11 mouse cellular contexts compared by ENCODE assay signal in genomic region chr17:29498028-29498427, GRCm38 (mm10). TPM values are rescaled to one million over a fixed set of nuclear protein-coding genes. Genes with fewer than 3 reads are reported as not detected.
DNase-seq lines count a peak whose midpoint lies in the region; ATAC-seq and TF ChIP-seq lines count a peak whose summit lies in the region.
"Had no signal": no experiment of that assay in that cellular context is flagged by ENCODE, and none has a peak within 500 bp of the region (broad histone marks: within the 10 kb centered on the region; RNA-seq: fewer than 3 reads in every experiment).

No protein-coding gene starts in this region.

- TF ChIP-seq POLR2A in bone marrow macrophage, adult 2 months (IDR thresholded peaks at IDR 0.05; ENCODE audit: borderline replicate concordance, low read depth, low read length), result no peak

- no peak overlapping the region for H3K27ac ChIP-seq in lung, postnatal 0 days (ENCODE audit: low read length)
- peak overlapping the region; percentile 78 for H3K27ac ChIP-seq in bone marrow macrophage, adult 2 months (ENCODE audit: insufficient read depth, low read depth, low read length)
- H3K27ac ChIP-seq in heart, embryonic 15.5 days, result 0 out of 2 replicates have a peak overlapping the region, but pooled peaks have one; percentile 27
- H3K27ac ChIP-seq: layer of hippocampus, adult 2 months; midbrain, embryonic 13.5 days had no signal

- no peak overlapping the region for H3K9ac ChIP-seq in lung, postnatal 0 days (replicated peaks; ENCODE audit: low read depth)
- H3K9ac ChIP-seq in heart, embryonic 15.5 days, result no peak overlapping the region
- H3K9ac ChIP-seq: midbrain, embryonic 13.5 days had no signal

- H3K27me3 ChIP-seq in lung, postnatal 0 days (replicated peaks; ENCODE audit: insufficient read depth, low read length), result no peaks in the 10 kb centered on the region
- no peaks in the 10 kb centered on the region for H3K27me3 ChIP-seq in heart, embryonic 15.5 days
- no peaks in the 10 kb centered on the region for H3K27me3 ChIP-seq in megakaryocyte, embryonic 14.5 days (replicated peaks)

- H3K4me2 ChIP-seq in lung, postnatal 0 days (replicated peaks; ENCODE audit: low read depth, low read length), result no peak overlapping the region
- H3K4me2 ChIP-seq in heart, embryonic 15.5 days, result no peak overlapping the region
- H3K4me2 ChIP-seq: midbrain, embryonic 13.5 days had no signal

- 18% methylated on average over 4 of the region's 4 CpGs for WGBS in lung, postnatal 0 days
- WGBS in heart, embryonic 15.5 days, result 31% methylated on average over 4 of the region's 4 CpGs

- peak; percentile 22 for ATAC-seq in lung, postnatal 0 days
- no peak for ATAC-seq in heart, embryonic 15.5 days (replicated peaks; ENCODE audit: insufficient number of reproducible peaks, insufficient read depth, low FRiP score, low read depth)
- ATAC-seq: midbrain, embryonic 13.5 days had no signal

- H3K4me3 ChIP-seq in lung, postnatal 0 days (ENCODE audit: low read depth, low read length), result no peak overlapping the region
- no peak overlapping the region for H3K4me3 ChIP-seq in bone marrow macrophage, adult 2 months (ENCODE audit: insufficient read depth, low read length)
- H3K4me3 ChIP-seq in heart, embryonic 15.5 days, result no peak overlapping the region
- H3K4me3 ChIP-seq in megakaryocyte, embryonic 14.5 days (replicated peaks), result peak overlapping the region; percentile 85
- H3K4me3 ChIP-seq: layer of hippocampus, adult 2 months; midbrain, embryonic 13.5 days had no signal

- no peaks in the 10 kb centered on the region for H3K9me3 ChIP-seq in lung, postnatal 0 days (ENCODE audit: low read length)
- no peaks in the 10 kb centered on the region for H3K9me3 ChIP-seq in heart, embryonic 15.5 days (replicated peaks)
- no peaks in the 10 kb centered on the region for H3K9me3 ChIP-seq in megakaryocyte, embryonic 14.5 days
- H3K9me3 ChIP-seq: midbrain, embryonic 13.5 days had no signal

- peak; percentile 50 for DNase-seq in lung, postnatal 0 days (ENCODE audit: low spot score)
- DNase-seq in lung, postnatal 25 days (ENCODE audit: low spot score), result no peak
- DNase-seq in testis, postnatal 10 days (ENCODE audit: low spot score), result no peak
- no peak for DNase-seq in urinary bladder, postnatal 4 days (ENCODE audit: low spot score in 2 of 2)
- DNase-seq in gastrocnemius, postnatal 10 days, result no peak
- DNase-seq: cerebellum, adult 18-20 months had no signal

- TF ChIP-seq CTCF in lung, postnatal 0 days (IDR thresholded peaks at IDR 0.05), result no peak
- TF ChIP-seq CTCF in bone marrow macrophage, adult 2 months (IDR thresholded peaks at IDR 0.05; ENCODE audit: low read depth, low read length), result no peak

- no peak for TF ChIP-seq EP300 in lung, postnatal 0 days (IDR thresholded peaks at IDR 0.05)

- peaks cover 3% of the 10 kb centered on the region; the same call in 1 of the 2 replicates for H3K4me1 ChIP-seq in lung, postnatal 0 days (ENCODE audit: insufficient read depth, low read depth, low read length)
- H3K4me1 ChIP-seq in bone marrow macrophage, adult 2 months (ENCODE audit: control insufficient read depth, insufficient read depth, low read length), result peaks cover 30% of the 10 kb centered on the region
- peaks cover 15% of the 10 kb centered on the region for H3K4me1 ChIP-seq in heart, embryonic 15.5 days (replicated peaks)
- peaks cover 88% of the 10 kb centered on the region for H3K4me1 ChIP-seq in megakaryocyte, embryonic 14.5 days

- peaks cover 9% of the 10 kb centered on the region; the same call in 1 of the 2 replicates for H3K36me3 ChIP-seq in lung, postnatal 0 days (ENCODE audit: insufficient read depth, low read length)
- H3K36me3 ChIP-seq in heart, embryonic 15.5 days, result peaks cover 15% of the 10 kb centered on the region
- peaks cover 31% of the 10 kb centered on the region for H3K36me3 ChIP-seq in megakaryocyte, embryonic 14.5 days (replicated peaks; ENCODE audit: low read length)

RNA-seq across cellular contexts. Expression of gene Pim1, which starts 7.5 kb away (rescaled TPM):
- 30.0 and 49.5 TPM in 2 replicates for polyA plus RNA-seq in lung, postnatal 0 days (2015; fragmentation: Nextera tagmentation; extraction: Ambion mirVana)
- 84.5 and 85.2 TPM in 2 replicates for polyA plus RNA-seq in bone marrow macrophage, adult 2 months (2012; ENCODE audit: insufficient read depth, insufficient read length, missing spikeins)
- polyA plus RNA-seq in heart, embryonic 15.5 days (2015; fragmentation: Nextera tagmentation; extraction: Ambion mirVana), result 17.9 and 18.2 TPM in 2 replicates
- polyA plus RNA-seq in megakaryocyte, embryonic 14.5 days (2012; ENCODE audit: insufficient read depth, low replicate concordance), result 350 and 629 TPM in 2 replicates
- 10 to 100 TPM; 15.0 to 23.3 TPM for total RNA-seq in gastrocnemius, postnatal 10 days (2021)

RNA-seq across cellular contexts. Expression of gene Gm17657, which starts 51.4 kb away (rescaled TPM):
- not detected in 2 replicates for polyA plus RNA-seq in lung, postnatal 0 days (2015; fragmentation: Nextera tagmentation; extraction: Ambion mirVana)
- not detected in 2 replicates for polyA plus RNA-seq in bone marrow macrophage, adult 2 months (2012; ENCODE audit: insufficient read depth, insufficient read length, missing spikeins)
- not detected in 2 replicates for polyA plus RNA-seq in heart, embryonic 15.5 days (2015; fragmentation: Nextera tagmentation; extraction: Ambion mirVana)
- not detected in 2 replicates for polyA plus RNA-seq in megakaryocyte, embryonic 14.5 days (2012; ENCODE audit: insufficient read depth, low replicate concordance)
- not detected for total RNA-seq in gastrocnemius, postnatal 10 days (2021)
- total RNA-seq: layer of hippocampus, adult 2 months had no signal
- polyA plus RNA-seq: midbrain, embryonic 13.5 days had no signal

RNA-seq across cellular contexts. Expression of gene Tbc1d22b, which starts 51.6 kb away (rescaled TPM):
- polyA plus RNA-seq in lung, postnatal 0 days (2015; fragmentation: Nextera tagmentation; extraction: Ambion mirVana), result 5.9 and 6.7 TPM in 2 replicates
- polyA plus RNA-seq in bone marrow macrophage, adult 2 months (2012; ENCODE audit: insufficient read depth, insufficient read length, missing spikeins), result 10.3 and 10.8 TPM in 2 replicates
- 8.5 and 13.0 TPM in 2 replicates for polyA plus RNA-seq in heart, embryonic 15.5 days (2015; fragmentation: Nextera tagmentation; extraction: Ambion mirVana)
- polyA plus RNA-seq in megakaryocyte, embryonic 14.5 days (2012; ENCODE audit: insufficient read depth, low replicate concordance), result 9.9 and 12.4 TPM in 2 replicates
- 1 to 10 TPM; 9.3 to 9.8 TPM for total RNA-seq in gastrocnemius, postnatal 10 days (2021)

RNA-seq across cellular contexts. Expression of gene Tmem217, which starts 54.2 kb away (rescaled TPM):
- polyA plus RNA-seq in lung, postnatal 0 days (2015; fragmentation: Nextera tagmentation; extraction: Ambion mirVana), result 0.31 and 0.76 TPM in 2 replicates
- not detected in 2 replicates for polyA plus RNA-seq in bone marrow macrophage, adult 2 months (2012; ENCODE audit: insufficient read depth, insufficient read length, missing spikeins)
- polyA plus RNA-seq in heart, embryonic 15.5 days (2015; fragmentation: Nextera tagmentation; extraction: Ambion mirVana), result 0.62 and 1.0 TPM in 2 replicates
- polyA plus RNA-seq in megakaryocyte, embryonic 14.5 days (2012; ENCODE audit: insufficient read depth, low replicate concordance), result 0.20 TPM in 1 of 2 replicates, not detected in the other
- total RNA-seq in gastrocnemius, postnatal 10 days (2021), result not detected
- total RNA-seq: layer of hippocampus, adult 2 months had no signal
